Mouse (Mus musculus) adrenal gland, postnatal 25 days (tissue): ENCODE measurements around the gene Rin2. TPM values are rescaled to one million over a fixed set of nuclear protein-coding genes. Genes with fewer than 3 reads are reported as not detected.
"Not testable (repeated sequence)": the region's sequence is repeated elsewhere in the genome, so short reads cannot be mapped to it uniquely, and the experiment has no call there.

ENCODE experiments used
- DNase-seq: peaks from one replicate; pipeline ENCODE4 v3.0.0; 2021; ENCODE audit warnings: mixed read lengths
- total RNA-seq: library from RNA; stranded (reverse); gene quantifications from 2 replicates; pipeline ENCODE4 v1.2.3, GENCODE M21; 2021

Rin2 gene
- total RNA-seq, 1 experiment from 2014 or later: 30.9 TPM

DNA sequence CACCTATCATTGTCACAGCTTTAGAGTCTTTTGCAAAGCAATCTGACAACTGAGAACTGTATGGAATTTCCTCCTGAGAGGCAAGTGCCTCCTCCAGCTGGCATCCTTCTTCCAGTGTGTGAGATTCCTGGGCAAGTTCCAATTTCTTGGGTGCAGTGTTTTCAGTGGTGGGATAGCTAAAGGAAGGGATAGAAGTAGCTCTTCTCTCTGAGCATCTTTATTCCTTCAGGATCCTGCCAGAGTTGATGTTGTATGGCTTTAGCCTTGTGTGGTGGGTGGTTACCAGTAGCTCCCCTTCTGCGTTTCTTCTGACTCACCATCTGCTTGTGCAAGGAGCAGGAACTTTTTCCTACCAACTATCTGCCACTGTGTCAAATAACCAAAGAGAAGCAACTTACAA is 9.1 kb downstream of the Rin2 start:
- no peak for DNase-seq

DNA sequence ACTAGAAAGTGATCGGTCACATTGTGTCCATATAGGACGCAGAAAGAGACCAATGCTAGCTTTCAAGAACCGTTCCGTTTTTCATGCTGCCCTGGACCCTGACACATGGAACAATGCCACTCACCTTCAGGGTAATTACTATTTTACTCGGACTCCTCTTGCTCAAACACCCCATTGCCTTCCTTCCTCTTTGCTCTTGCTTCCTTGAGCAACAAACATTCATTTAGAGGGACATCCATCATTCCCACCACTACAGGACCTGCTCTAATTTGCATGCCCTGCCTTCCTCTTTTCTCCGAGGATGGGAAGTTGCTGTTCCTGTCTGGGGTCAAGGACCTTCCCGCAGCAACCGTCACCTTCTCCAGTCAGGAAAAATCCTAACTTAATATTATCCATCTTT is 9.9 kb downstream of the Rin2 start:
- no peak for DNase-seq

DNA sequence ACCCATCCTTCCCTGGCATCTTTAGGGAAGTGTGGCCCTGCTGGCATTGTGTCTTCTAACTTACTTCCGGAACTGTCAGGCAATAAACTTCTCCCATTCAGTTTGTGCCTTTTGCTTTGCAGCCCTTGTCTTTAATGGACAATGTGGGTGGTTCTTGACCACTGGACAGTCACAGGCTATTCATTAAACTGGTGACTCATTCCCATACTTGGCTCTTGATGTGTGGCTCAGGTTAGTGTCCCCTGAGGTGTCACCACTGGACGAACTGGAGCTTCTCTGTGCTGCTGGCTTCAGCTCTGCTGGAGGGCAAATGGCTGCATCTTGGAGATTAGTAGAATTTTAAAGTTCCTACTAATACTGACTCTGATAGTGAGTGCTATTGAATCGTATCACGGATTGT is 11.0 kb downstream of the Rin2 start:
- DNase-seq: no peak

DNA sequence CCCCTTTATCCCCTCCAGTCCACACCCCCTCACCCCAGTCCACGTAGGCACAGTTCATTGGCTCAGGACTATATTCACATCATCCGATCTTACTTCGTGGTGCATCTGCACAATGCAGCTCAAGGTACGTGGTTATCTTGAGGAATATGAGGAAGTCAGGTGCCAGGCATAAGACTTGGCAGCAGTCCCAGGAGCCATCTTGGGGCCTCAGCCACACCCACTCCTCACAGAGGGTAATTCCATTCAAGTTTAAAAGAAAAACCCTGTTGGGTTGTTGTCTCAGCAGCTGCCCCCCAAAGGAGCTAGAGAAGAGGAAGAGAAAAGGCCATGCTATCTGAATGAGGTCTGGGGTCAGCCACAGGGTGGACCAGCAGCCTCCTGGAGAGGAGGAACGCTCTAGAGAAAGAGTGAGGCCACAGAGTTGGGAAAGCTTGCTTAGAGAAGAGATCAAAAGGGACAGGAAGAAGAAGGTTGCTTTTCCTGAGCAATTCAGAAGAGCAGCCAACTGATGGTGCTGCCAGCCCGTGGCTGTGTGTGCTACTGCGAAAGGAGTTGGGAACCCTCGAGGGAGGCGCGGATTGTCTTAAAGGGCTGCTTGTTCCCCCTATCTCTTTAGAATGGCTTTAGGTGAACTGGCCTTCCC is 16.5 kb downstream of the Rin2 start:
- DNase-seq: no peak

DNA sequence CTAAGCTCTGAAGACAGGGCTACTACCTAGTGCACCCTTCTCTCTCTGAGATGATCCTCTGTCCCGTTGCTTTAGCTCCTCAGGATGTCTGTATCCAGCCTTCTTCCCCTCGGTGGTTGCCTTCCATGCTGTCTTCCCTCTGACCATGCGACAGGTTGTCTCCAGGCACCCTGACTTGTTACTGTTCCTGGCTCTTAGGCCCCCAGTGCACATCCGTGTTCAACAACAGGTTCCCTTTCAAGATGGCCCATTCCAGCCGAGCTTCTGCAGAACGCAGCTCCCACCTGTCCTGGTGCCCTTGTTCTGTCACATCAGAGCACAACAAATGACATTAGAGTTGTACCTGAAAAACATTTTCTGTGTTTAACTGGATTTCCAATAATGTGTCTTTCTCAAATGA is 22.1 kb downstream of the Rin2 start:
- DNase-seq: no peak

DNA sequence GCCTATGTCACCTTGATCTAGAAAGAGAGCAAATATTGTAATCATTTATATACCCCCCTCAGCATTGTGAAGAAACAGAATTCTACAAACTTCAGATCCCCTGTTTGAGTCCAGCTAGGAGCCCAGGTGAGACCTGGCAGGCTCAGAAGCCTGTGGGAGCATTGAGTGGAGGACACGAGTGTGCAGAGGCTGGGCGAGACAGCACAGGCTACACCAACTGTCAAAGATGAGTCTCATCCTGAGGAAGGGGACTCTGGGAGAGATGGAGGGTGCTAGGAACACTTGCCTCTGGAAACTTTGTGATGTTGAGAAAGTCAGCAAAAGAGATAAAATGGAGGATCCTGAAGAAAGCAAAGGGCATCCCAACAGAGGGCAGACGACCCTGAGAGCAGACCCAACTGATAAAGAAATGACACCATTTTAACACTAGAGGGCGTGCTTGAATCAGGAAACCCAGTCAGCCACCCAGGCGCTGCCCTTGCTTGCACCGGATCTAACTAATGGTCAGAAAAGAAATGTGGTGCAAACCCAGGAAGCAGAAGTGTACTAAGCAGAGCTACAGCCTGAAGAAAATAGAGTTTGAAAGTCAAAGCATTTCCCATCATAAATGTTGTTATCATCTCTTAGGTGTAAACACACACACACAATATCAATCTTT is 24.5 kb downstream of the Rin2 start:
- DNase-seq: peak; percentile 49

DNA sequence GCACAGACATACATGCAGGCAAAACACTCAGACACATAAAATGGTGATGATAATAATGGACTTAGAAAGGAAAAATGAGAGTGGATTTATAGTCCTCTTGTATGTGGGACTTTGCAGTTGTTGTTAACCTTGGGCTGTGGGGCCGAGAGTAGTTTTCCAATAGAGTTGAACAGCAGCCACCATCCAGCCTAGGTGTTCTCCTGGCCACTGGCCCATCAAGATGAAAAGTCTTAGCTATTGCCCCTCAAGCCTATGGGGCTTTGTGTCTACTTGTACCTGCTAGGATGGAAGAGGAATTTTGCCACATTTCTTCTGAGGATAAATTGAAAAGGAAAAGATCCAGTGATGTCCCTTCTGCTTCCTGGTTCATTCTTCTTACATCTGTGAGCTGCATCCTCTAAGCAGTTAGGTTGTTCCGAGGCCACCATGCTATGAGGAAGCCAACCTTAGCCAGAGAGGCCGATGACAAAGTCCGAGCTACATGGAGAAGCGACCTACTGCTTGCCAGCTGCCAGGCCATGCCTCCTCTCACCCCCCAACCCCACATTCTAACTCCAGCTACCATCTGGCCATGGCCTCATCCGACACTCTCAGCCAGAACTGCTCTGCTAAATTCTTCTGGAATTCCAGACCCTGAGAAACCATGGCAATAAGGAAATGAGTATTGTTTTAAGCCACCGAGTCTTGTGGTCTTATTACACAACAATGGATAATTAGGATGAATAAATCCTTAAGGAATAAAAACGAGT is 25.4 kb downstream of the Rin2 start:
- DNase-seq: no peak

DNA sequence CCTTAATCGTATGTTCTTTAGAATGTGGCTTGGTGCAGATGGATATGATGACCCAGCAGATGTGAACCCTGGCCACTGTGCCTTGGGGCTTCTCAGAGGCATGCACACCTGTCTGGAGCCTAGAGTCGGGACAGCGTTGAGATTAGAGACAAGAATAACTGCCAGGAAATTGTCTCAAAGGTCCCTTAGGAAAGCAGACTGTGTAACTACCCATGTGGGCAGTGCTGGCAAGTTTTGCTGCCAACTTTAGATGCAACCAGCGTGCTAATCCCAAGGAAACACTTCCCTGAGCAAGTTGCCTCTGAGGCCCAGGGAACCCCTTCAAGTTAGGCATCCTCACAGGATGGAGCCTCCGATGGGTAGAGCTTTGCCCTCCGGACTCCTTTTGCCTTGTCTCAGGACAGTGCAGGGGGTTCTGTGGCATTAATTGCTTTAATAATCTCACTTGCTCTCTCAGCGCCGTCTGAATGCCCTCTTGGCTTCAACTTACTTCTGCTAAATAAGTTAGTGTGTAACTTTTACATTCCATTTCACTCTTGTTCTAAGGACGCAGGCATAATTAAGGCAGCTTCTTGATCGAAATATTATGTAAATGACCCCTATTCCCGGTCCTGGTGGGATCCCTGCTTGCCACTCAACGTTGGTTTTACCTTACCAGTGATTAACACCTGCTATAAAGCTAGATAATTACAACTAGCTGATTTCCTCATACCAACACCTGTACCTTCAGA is 26.8 kb downstream of the Rin2 start:
- no peak for DNase-seq

DNA sequence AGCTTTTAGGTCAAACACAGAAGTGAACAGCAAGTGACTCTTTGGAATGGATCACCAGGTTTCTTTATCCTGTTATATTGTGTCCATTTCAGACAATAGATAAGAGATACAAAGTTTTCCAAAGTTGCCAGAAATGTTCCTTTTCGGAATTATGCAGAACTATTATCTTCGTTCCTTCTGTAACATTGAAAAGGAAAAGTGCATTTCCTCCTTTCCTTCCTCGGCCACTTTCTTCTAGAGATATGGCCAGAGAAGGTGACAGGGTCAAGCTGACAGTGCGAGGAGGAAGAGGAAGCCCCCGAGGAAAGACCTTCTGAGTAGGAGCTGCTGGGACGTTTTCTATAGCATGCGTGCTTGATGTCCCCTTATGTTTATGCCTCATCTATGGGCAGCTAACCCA is 29.7 kb downstream of the Rin2 start:
- no peak for DNase-seq

DNA sequence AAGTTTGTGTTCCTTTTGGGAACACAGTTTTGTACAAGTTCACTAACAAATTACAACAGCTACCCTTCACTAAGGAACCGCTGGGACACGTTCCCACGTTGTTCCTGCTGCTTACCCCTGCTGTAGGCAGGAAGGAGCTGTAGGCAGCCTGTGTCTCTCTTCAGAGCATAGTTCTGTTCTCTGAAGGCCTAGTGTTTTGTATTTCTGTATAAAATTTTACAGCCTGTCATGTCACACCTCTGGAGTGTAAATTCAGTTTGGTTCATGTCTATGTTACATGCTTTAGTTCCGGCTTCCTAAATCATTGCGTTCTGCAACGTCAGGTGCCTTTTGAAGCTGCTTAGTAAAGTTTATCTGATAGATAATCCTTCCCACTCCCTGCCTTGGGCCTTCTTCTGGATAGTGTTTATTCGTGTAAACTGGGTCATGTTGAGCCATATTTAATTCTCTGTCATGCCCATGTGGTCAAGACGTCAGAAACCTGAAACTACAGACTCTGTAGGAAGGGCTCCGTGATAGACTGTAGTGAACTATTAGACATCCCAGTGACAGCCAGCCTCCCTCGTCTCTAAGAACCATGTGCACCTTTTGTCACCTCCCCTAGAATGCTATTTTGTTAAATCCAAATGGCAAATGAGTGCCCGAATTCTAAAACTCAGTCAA is 34.8 kb downstream of the Rin2 start:
- no peak for DNase-seq

DNA sequence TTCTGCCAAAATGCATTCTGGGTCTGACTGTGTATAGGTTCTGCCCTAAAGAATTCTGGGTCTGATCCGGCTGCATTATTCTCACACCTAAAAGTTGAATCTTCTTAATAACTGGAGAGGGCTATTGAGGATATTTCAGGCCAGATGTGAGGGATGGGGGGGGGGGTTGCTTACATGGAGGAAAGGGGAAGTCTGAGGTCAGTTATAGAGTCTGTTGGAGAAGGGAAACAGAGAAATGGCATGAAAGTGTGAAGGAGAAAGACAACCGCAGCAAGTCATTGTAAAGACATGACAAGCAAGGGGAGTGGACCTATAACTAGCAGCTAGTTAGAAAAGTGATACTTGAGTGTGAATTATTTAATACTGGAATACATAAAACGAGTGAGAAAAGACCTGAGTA is 36.5 kb downstream of the Rin2 start:
- DNase-seq: no peak

DNA sequence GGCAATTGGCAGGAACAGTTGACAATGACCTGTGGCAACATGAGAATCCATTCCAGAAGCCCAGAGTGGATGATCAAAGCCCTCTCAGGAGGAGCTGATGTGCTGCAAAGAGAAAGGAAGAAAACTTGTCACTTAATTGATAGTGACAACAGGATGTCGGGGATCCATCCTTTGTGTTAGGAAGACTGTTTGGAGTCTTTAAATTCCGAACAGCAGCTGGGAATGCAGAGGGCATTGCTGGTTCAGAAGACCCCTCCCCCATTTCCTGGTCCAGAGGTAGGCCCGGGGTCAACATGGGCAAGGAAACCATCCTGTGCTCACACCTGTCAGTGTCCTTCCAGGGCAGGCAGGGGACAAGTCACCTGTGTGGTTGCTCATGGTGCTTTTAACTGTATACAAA is 37.0 kb downstream of the Rin2 start:
- DNase-seq: no peak

DNA sequence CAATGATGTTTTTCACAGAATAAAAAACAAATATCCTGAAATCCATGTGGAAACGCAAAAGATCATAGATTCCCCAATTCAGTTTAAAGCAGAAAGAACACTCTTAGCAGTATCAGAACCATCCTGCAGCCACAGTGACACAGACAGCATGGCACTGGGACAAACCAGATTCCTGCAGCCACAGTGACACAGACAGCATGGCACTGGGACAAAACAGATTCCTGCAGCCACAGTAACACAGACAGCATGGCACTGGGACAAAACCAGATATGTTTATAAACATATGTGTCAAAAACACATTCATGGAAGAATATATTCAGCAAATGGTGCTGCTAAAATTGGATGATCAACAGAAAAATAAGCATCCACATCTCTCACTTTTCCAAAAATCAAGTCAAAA is 42.5 kb downstream of the Rin2 start:
- DNase-seq: no peak

DNA sequence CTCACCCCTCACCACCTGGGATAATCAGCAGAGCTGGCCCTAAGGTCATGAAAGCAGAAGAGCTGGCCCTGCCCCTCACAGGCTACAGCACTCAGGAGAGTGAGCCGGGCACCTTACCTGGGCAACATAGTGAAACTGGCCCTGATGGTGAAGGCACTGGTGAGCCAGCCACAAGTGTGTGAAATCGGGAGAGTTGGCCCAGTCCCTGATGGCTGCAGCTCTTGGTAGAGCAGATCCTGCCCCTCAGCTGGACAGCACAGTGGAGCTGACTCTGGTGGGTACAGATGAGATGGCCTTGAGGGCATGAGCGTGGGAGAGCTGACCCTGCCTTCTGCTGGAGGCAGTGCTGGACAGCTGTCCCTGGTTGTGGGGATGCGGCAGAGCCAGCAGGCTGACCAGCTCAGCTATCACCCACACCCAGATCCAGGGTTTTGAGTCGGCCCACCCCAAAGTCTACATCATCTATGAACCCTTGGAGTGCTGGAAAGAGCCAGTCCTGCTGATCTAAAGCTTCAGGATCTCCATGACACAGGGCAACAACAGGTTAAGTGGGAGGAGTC is 43.7 kb downstream of the Rin2 start:
- no peak for DNase-seq

DNA sequence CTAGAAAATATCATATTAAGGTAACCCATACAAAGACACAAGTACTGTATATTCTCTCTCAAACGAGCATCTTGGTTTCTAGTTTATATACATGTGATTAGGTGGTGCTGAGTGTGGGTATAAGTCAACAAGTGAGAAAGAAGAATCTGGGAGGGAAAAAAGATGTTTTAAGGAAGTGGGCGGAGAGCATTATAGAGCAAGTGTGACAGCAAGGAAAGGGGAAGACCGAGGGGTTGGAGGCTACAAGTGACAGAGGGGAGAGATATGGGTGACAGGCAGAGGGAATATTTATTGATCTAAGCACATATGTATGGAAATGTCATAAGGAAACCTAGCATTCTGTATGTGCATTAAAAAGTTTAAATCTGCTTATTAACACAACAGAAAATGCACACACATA is 45.1 kb downstream of the Rin2 start:
- no peak for DNase-seq

DNA sequence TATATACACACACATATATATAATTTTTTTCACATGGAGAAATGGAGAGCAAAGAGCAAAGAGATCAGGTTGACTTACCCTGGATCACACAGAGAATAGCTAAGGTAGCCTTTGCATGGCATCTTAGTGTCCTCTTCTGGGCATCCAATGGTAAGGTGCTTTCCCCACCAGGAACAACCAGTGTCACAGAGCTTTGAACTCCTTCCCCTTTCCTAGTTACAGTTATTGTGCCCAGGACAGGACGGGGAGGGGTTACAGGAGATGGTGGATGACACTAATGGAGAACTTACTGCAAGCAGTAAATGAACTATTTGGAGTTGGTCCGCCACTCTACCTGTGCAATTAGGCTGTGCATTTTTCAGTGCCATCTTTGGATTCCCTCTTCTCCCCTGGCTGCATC is 45.7 kb downstream of the Rin2 start:
- no peak for DNase-seq

DNA sequence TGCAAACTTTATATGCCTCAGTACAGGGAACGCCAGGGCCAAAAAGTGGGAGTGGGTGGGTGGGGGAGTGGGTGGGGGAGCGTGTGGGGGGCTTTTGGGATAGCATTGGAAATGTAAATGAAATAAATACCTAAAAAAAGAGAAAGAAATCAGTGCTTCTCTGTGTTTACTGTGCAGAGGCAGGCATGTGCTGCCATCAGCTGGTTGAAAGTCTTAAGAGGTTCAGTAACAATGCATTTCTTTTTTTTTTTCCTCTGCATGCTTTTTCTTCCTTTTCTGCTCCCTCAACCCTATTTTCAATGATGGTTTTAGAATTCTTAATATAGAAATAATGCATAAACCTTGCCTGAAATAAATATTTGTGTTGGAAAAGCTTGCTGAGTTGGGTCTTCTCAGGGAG is 47.3 kb downstream of the Rin2 start:
- DNase-seq: not testable (repeated sequence)

DNA sequence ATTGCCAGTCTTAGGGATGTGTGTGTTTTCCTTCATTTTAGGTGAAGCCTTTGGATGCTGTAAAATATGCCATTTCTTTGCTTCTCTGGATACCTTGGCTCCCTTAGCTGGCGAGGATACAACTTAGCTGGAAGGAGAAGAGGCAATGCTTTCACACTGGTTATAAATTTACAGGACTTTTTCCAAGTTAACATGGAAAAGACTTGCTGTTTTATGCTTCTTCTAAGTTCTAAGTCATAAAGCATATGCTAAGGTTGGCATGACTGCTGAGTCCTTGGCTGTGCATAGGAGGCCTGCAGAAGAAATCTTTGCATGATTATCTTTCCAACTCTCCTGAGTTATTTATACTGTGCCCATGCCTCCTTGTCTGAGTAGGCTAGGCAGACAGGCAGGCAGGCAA is 49.3 kb downstream of the Rin2 start:
- DNase-seq: no peak

DNA sequence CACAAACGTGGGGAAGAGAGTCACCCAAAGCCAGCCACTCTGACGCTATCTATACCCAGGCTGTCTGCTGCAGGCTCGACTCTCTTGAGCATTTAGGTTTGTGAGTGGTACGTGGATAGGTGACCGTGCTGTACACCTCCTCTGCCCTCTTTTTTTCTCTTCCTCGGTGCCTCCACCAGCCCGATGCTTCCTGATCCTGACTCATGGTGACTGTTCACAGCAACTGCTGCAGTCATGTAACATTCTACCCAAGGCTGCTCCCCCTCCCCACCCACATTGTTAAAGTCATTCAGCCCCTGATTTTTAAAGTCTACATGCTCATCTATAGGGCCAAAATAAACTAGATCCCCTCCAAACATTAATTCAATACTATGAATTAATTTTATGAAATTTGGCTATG is 54.4 kb downstream of the Rin2 start:
- no peak for DNase-seq

DNA sequence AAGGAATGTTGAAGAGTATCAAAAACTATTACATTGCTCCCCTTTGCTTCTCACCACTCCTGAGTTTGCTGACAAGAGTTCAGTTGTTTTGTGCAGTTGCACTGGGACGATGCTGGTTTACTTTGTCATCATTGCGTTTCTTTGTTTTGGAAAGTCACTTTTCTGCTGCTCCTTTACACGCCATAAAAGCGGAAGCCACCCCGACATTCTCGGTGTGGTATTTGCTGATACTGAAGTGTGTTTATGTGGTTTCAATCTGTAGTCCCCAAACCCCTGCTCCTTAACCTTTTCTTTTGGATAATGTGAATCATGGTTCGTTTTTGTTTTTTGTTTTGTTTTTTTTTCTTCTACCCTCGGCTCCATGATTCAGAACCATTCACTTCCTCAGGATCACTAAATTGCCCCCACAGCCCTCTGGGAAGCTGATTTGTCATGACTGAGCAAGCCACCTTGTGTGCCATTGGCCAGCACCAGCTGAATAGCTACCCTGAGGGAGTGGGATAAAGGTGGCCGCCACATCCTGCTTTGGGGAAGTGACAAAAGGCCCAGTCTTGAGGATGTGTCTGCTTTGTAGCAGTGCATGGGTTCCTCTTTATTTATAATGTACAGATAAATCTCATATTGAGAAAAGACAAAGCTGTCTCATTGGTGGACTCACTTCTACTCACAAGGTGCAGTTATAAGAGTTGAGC is 55.3 kb downstream of the Rin2 start:
- no peak for DNase-seq

DNA sequence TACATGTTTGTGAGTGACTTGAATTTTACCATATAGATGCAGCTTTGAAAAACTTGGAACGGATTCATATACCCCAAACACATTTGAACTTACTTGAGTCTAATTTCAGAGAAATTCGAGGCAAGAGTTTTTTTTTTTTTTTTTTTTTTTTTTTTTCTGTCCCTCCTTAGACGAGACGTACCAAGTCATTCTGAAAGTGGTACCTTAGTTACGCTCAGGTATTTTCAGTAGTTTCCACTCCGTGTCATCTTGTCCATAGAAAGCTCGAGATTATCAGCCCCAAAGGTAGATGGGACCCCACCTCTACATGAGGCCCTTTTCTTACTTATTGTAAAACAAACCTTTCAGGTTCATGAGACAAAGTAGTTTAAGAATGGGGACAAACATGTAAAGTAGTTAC is 55.9 kb downstream of the Rin2 start:
- no peak for DNase-seq

DNA sequence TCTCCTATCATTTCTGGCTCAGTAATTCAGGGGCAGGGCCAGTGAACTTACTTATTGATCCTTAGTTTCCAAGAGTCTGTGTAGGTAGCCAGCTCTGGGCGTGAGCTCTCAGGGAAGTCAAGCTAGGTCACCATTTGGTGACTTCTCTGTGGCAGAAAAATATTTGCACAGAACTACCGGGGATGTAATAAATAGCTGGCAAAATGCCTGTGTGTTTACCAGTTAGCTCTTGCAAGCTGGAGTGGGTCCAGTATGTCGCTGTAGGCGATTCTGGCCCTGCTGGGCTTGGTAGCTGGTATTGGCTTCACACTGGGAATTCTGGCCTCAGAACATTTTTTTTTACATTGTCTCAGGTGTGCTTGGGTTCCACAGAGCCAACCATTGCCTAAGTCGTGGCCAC is 60.1 kb downstream of the Rin2 start:
- no peak for DNase-seq
